10 mouse cellular contexts compared by ENCODE assay signal in the genomic region with DNA sequence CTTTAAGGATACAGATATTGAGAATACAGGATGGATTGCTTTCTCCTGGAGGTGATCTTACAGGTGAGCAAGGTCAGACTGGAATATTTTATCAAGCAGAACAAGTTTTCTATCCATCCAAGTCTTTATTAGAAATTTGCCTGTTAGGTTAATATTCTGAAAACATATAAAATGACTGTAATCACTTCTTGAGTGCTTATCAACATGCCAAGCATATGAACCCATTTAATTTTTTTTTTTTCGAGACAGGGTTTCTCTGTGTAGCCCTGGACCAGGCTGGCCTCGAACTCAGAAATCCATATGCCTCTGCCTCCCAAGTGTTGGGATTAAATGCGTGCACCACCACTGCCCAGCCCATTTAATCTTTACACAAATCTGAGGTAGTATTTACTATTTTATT. TPM values are rescaled to one million over a fixed set of nuclear protein-coding genes. Genes with fewer than 3 reads are reported as not detected.
DNase-seq lines count a peak whose midpoint lies in the region; ATAC-seq lines count a peak whose summit lies in the region.
"Had no signal": no experiment of that assay in that cellular context is flagged by ENCODE, and none has a peak within 500 bp of the region (broad histone marks: within the 10 kb centered on the region; RNA-seq: fewer than 3 reads in every experiment).

No protein-coding gene starts in this region.

- H3K4me2 ChIP-seq in lung, embryonic 16.5 days (ENCODE audit: low read depth, low read length): peak overlapping the region; percentile 50
- H3K4me2 ChIP-seq in embryonic facial prominence, embryonic 14.5 days (ENCODE audit: low read depth, low read length): peak overlapping the region; percentile 64
- peak overlapping the region; percentile 68 for H3K4me2 ChIP-seq in intestine, embryonic 15.5 days (replicated peaks)
- peak overlapping the region; percentile 72 for H3K4me2 ChIP-seq in neural tube, embryonic 13.5 days

- no peaks in the 10 kb centered on the region for H3K27me3 ChIP-seq in lung, embryonic 16.5 days (ENCODE audit: control insufficient read depth, insufficient read depth, low read depth, low read length)
- no peaks in the 10 kb centered on the region for H3K27me3 ChIP-seq in embryonic facial prominence, embryonic 14.5 days (replicated peaks; ENCODE audit: control insufficient read depth, insufficient read depth, low read length)
- H3K27me3 ChIP-seq in intestine, embryonic 15.5 days (replicated peaks): no peaks in the 10 kb centered on the region
- no peaks in the 10 kb centered on the region for H3K27me3 ChIP-seq in neural tube, embryonic 13.5 days

- DNase-seq in lung, postnatal 36 days: no peak
- DNase-seq in embryonic facial prominence, embryonic 14.5 days (ENCODE audit: low spot score): no peak
- no peak for DNase-seq in ovary, postnatal 14 days (ENCODE audit: low spot score)
- no peak for DNase-seq in thymus, postnatal 4 days
- DNase-seq in layer of hippocampus, adult 9-10 months (ENCODE audit: low spot score): no peak
- DNase-seq: cerebellum, adult 9-11 months; thymus, adult 18-20 months had no signal

- H3K9me3 ChIP-seq in lung, embryonic 16.5 days (ENCODE audit: control insufficient read depth, low read length): no peaks in the 10 kb centered on the region
- H3K9me3 ChIP-seq in embryonic facial prominence, embryonic 14.5 days (ENCODE audit: control insufficient read depth, low read length): no peaks in the 10 kb centered on the region
- H3K9me3 ChIP-seq in intestine, embryonic 15.5 days: no peaks in the 10 kb centered on the region
- H3K9me3 ChIP-seq in neural tube, embryonic 13.5 days: no peaks in the 10 kb centered on the region

- peak overlapping the region; percentile 30 for H3K4me3 ChIP-seq in lung, embryonic 16.5 days (ENCODE audit: low read length)
- H3K4me3 ChIP-seq in embryonic facial prominence, embryonic 14.5 days (ENCODE audit: low read depth, low read length): peak overlapping the region; percentile 41
- peak overlapping the region; percentile 31 for H3K4me3 ChIP-seq in intestine, embryonic 15.5 days (replicated peaks)
- H3K4me3 ChIP-seq in neural tube, embryonic 13.5 days: peak overlapping the region; percentile 42; the same call in 1 of the 2 replicates

- H3K9ac ChIP-seq in lung, embryonic 16.5 days (ENCODE audit: low read length): peak overlapping the region; percentile 16
- peak overlapping the region; percentile 66; the same call in 1 of the 2 replicates for H3K9ac ChIP-seq in embryonic facial prominence, embryonic 14.5 days (ENCODE audit: low read depth, low read length)
- 0 out of 2 replicates have a peak overlapping the region, but pooled peaks have one; percentile 41 for H3K9ac ChIP-seq in intestine, embryonic 15.5 days
- H3K9ac ChIP-seq in neural tube, embryonic 13.5 days: peak overlapping the region; percentile 70

- WGBS in lung, embryonic 16.5 days: 50% methylated on average over 3 of the region's 3 CpGs
- WGBS in embryonic facial prominence, embryonic 14.5 days: 43% methylated on average over 3 of the region's 3 CpGs
- 56% methylated on average over 3 of the region's 3 CpGs for WGBS in intestine, embryonic 15.5 days
- 64% methylated on average over 3 of the region's 3 CpGs for WGBS in neural tube, embryonic 13.5 days

- no peak for ATAC-seq in lung, embryonic 16.5 days (ENCODE audit: low read depth)
- no peak for ATAC-seq in embryonic facial prominence, embryonic 14.5 days (ENCODE audit: low read depth)
- no peak for ATAC-seq in intestine, embryonic 15.5 days
- ATAC-seq in neural tube, embryonic 13.5 days (ENCODE audit: low read depth): no peak

- H3K4me1 ChIP-seq in lung, embryonic 16.5 days (replicated peaks; ENCODE audit: control insufficient read depth, insufficient read depth, low read length): peaks cover 28% of the 10 kb centered on the region
- H3K4me1 ChIP-seq in embryonic facial prominence, embryonic 14.5 days (ENCODE audit: control insufficient read depth, insufficient read depth, low read length): peaks cover 25% of the 10 kb centered on the region
- H3K4me1 ChIP-seq in intestine, embryonic 15.5 days (replicated peaks): 0 out of 2 replicates have a peak, but pooled peaks cover 5% of the 10 kb centered on the region
- peaks cover 35% of the 10 kb centered on the region for H3K4me1 ChIP-seq in neural tube, embryonic 13.5 days (replicated peaks)

- H3K27ac ChIP-seq in lung, embryonic 16.5 days (ENCODE audit: low read length): peak overlapping the region; percentile 65
- peak overlapping the region; percentile 88 for H3K27ac ChIP-seq in embryonic facial prominence, embryonic 14.5 days (replicated peaks; ENCODE audit: low read depth, low read length)
- peak overlapping the region; percentile 86 for H3K27ac ChIP-seq in intestine, embryonic 15.5 days
- H3K27ac ChIP-seq in neural tube, embryonic 13.5 days (replicated peaks): 0 out of 2 replicates have a peak overlapping the region, but pooled peaks have one; percentile 74

- H3K36me3 ChIP-seq in lung, embryonic 16.5 days (ENCODE audit: control insufficient read depth, insufficient read depth, low read length): no peaks in the 10 kb centered on the region
- no peaks in the 10 kb centered on the region for H3K36me3 ChIP-seq in embryonic facial prominence, embryonic 14.5 days (ENCODE audit: control insufficient read depth, insufficient read depth, low read length)
- H3K36me3 ChIP-seq in intestine, embryonic 15.5 days: no peaks in the 10 kb centered on the region
- no peaks in the 10 kb centered on the region for H3K36me3 ChIP-seq in neural tube, embryonic 13.5 days

RNA-seq across cellular contexts. Expression of a gene that starts 1.3 kb away (rescaled TPM):
- polyA plus RNA-seq in lung, embryonic 16.5 days (2015; fragmentation: Nextera tagmentation; extraction: Ambion mirVana): 6.6 and 7.3 TPM in 2 replicates
- polyA plus RNA-seq in embryonic facial prominence, embryonic 14.5 days (2014; fragmentation: Nextera tagmentation; extraction: Ambion mirVana): 3.9 and 6.6 TPM in 2 replicates
- 5.0 and 5.8 TPM in 2 replicates for polyA plus RNA-seq in intestine, embryonic 15.5 days (2015; fragmentation: Nextera tagmentation; extraction: Ambion mirVana)
- 2.5 and 3.8 TPM in 2 replicates for polyA plus RNA-seq in neural tube, embryonic 13.5 days (2015; fragmentation: Nextera tagmentation; extraction: Ambion mirVana)

RNA-seq across cellular contexts. Expression of a gene that starts 1.6 kb away (rescaled TPM):
- polyA plus RNA-seq in lung, embryonic 16.5 days (2015; fragmentation: Nextera tagmentation; extraction: Ambion mirVana): 2.3 and 15.3 TPM in 2 replicates
- 13.1 TPM in 1 of 2 replicates, not detected in the other for polyA plus RNA-seq in embryonic facial prominence, embryonic 14.5 days (2014; fragmentation: Nextera tagmentation; extraction: Ambion mirVana)
- polyA plus RNA-seq in intestine, embryonic 15.5 days (2015; fragmentation: Nextera tagmentation; extraction: Ambion mirVana): 3.0 and 7.8 TPM in 2 replicates
- 1.7 TPM in 1 of 2 replicates, not detected in the other for polyA plus RNA-seq in neural tube, embryonic 13.5 days (2015; fragmentation: Nextera tagmentation; extraction: Ambion mirVana)

RNA-seq across cellular contexts. Expression of a gene that starts 4.2 kb away (rescaled TPM):
- polyA plus RNA-seq in lung, embryonic 16.5 days (2015; fragmentation: Nextera tagmentation; extraction: Ambion mirVana): 23.6 and 24.3 TPM in 2 replicates
- 11.8 and 13.3 TPM in 2 replicates for polyA plus RNA-seq in embryonic facial prominence, embryonic 14.5 days (2014; fragmentation: Nextera tagmentation; extraction: Ambion mirVana)
- 21.0 and 23.6 TPM in 2 replicates for polyA plus RNA-seq in intestine, embryonic 15.5 days (2015; fragmentation: Nextera tagmentation; extraction: Ambion mirVana)
- 8.8 and 10.1 TPM in 2 replicates for polyA plus RNA-seq in neural tube, embryonic 13.5 days (2015; fragmentation: Nextera tagmentation; extraction: Ambion mirVana)

RNA-seq across cellular contexts. Expression of a gene that starts 5.8 kb away (rescaled TPM):
- 36.8 and 53.7 TPM in 2 replicates for polyA plus RNA-seq in lung, embryonic 16.5 days (2015; fragmentation: Nextera tagmentation; extraction: Ambion mirVana)
- polyA plus RNA-seq in embryonic facial prominence, embryonic 14.5 days (2014; fragmentation: Nextera tagmentation; extraction: Ambion mirVana): 24.9 and 28.8 TPM in 2 replicates
- 23.9 and 40.6 TPM in 2 replicates for polyA plus RNA-seq in intestine, embryonic 15.5 days (2015; fragmentation: Nextera tagmentation; extraction: Ambion mirVana)
- polyA plus RNA-seq in neural tube, embryonic 13.5 days (2015; fragmentation: Nextera tagmentation; extraction: Ambion mirVana): 8.4 and 11.4 TPM in 2 replicates

RNA-seq across cellular contexts. Expression of a gene that starts 6.0 kb away (rescaled TPM):
- polyA plus RNA-seq in lung, embryonic 16.5 days (2015; fragmentation: Nextera tagmentation; extraction: Ambion mirVana): 12.9 and 16.4 TPM in 2 replicates
- polyA plus RNA-seq in embryonic facial prominence, embryonic 14.5 days (2014; fragmentation: Nextera tagmentation; extraction: Ambion mirVana): 3.4 and 7.4 TPM in 2 replicates
- polyA plus RNA-seq in intestine, embryonic 15.5 days (2015; fragmentation: Nextera tagmentation; extraction: Ambion mirVana): 9.6 and 9.9 TPM in 2 replicates
- polyA plus RNA-seq in neural tube, embryonic 13.5 days (2015; fragmentation: Nextera tagmentation; extraction: Ambion mirVana): 2.7 and 3.3 TPM in 2 replicates

Comparison
In these comparisons a context has a peak if more than half of its experiments do, and no peak if none do; other contexts are left out.
1. H3K9ac ChIP-seq: peak in every context shown above with its lines; median percentile 70 in neural tube, embryonic 13.5 days; 66 in embryonic facial prominence, embryonic 14.5 days; 41 in intestine, embryonic 15.5 days; 16 in lung, embryonic 16.5 days.